Mouse (Mus musculus) heart, postnatal 0 days (tissue): ENCODE results near the gene Washc2. TPM values are rescaled to one million over a fixed set of nuclear protein-coding genes. Genes with fewer than 3 reads are reported as not detected.

Source experiments
- ATAC-seq: fragments of 200-750 bp; cut with Nextera tagmentation; 2 replicates; pipeline ENCODE4 v1.8.0; 2017; ENCODE audit warnings: low read depth, moderate number of reproducible peaks, moderate library complexity; ENCODE audit not compliant: insufficient read depth
- DNase-seq: peaks from one replicate; pipeline ENCODE4 v3.0.0-alpha.2; 2016; ENCODE audit warnings: low spot score
- H3K27ac ChIP-seq: fragments of 300-500 bp; sonication (generic); 2 replicates; pipeline ENCODE4 v1.5.1; 2014; ENCODE audit warnings: low read depth, mild to moderate bottlenecking
- H3K27me3 ChIP-seq: fragments of 300-500 bp; sonication (generic); 2 replicates; pipeline ENCODE4 v1.6.1; 2014; ENCODE audit warnings: low read length, mixed read lengths; ENCODE audit not compliant: control insufficient read depth, insufficient read depth
- H3K36me3 ChIP-seq: fragments of 300-500 bp; sonication (generic); replicated peaks from 2 replicates; pipeline ENCODE4 v1.6.1; 2014; ENCODE audit warnings: low read length, mixed read lengths; ENCODE audit not compliant: control insufficient read depth, insufficient read depth
- H3K4me1 ChIP-seq: fragments of 300-500 bp; sonication (generic); 2 replicates; pipeline ENCODE4 v1.6.1; 2014; ENCODE audit warnings: antibody characterized with exemption; ENCODE audit not compliant: control insufficient read depth, insufficient read depth
- H3K4me2 ChIP-seq: fragments of 300-500 bp; sonication (generic); 2 replicates; pipeline ENCODE4 v1.6.1; 2014; ENCODE audit warnings: low read depth, mild to moderate bottlenecking, low read length, moderate library complexity
- H3K4me3 ChIP-seq: fragments of 300-500 bp; sonication (generic); 2 replicates; pipeline ENCODE4 v1.5.1; 2014; ENCODE audit warnings: low read depth, low read length
- H3K9ac ChIP-seq: fragments of 300-500 bp; sonication (generic); replicated peaks from 2 replicates; pipeline ENCODE4 v1.6.1; 2014; ENCODE audit warnings: low read depth, low read length, mixed read lengths
- H3K9me3 ChIP-seq: fragments of 300-500 bp; sonication (generic); replicated peaks from 2 replicates; pipeline ENCODE4 v1.6.1; 2016; ENCODE audit warnings: low read length; ENCODE audit not compliant: control insufficient read depth
- CTCF ChIP-seq: IDR thresholded peaks from 2 replicates; pipeline ENCODE4 v1.5.1; 2016; ENCODE audit warnings: antibody characterized with exemption, control low read depth, low read depth
- EP300 ChIP-seq: IDR thresholded peaks from 2 replicates; pipeline ENCODE4 v1.6.1; 2016; ENCODE audit warnings: antibody characterized with exemption, low read depth
- WGBS: fragments of 180-500 bp; shearing (Covaris S2); extraction: QIAGEN DNeasy Blood & Tissue Kit; methylation state at CpG from one replicate; pipeline ENCODE4 v1.1.7; 2014; 5-methylcytosine and 5-hydroxymethylcytosine counted together
- polyA plus RNA-seq: library from polyadenylated mRNA; unstranded; fragments of >200 nt; fragmentation: Nextera tagmentation; extraction: Ambion mirVana; gene quantifications from 2 replicates; pipeline ENCODE4 v1.2.1, GENCODE M21; 2015
- total RNA-seq: library from RNA; depleted of rRNA; stranded (reverse); fragments of >200 nt; gene quantifications from 2 replicates; pipeline ENCODE4 v1.2.3, GENCODE M21; 2014; ENCODE audit warnings: low replicate concordance

Washc2 gene
- total and polyA plus RNA-seq, 2 experiments from 2014 or later: 30.3 to 57.1 TPM

GRCm38 (mm10) chr6:116264018-116264651 lies 56.3 kb downstream of the Washc2 start, which contains the start of gene Zfand4:
Zfand4 (plus strand) TSS chr6:116264222.
- DNase-seq: peak; percentile 91
- under 1% methylated on average over 60 of the region's 67 CpGs for WGBS

GRCm38 (mm10) chr6:116264836-116265235 lies 57.0 kb downstream of the Washc2 start:
- DNase-seq (no peak), ATAC-seq (no peak)
- Histone ChIP-seq H3K27me3 (no peaks in the 10 kb centered on the region), H3K9me3 (no peaks in the 10 kb centered on the region), H3K4me3 (peak overlapping the region; percentile 72; the same call in 1 of the 2 replicates), H3K27ac (no peak overlapping the region), H3K36me3 (peaks cover 24% of the 10 kb centered on the region), H3K4me1 (peaks cover 5% of the 10 kb centered on the region; the same call in 1 of the 2 replicates), H3K9ac (no peak overlapping the region), H3K4me2 (peak overlapping the region; percentile 97; the same call in 1 of the 2 replicates)
- TF ChIP-seq CTCF (no peak), EP300 (no peak)
- WGBS: 88% methylated on average over 11 of the region's 11 CpGs

More at GRCm38 (mm10) chr6:116264018-116264651, 56.3 kb downstream of the Washc2 start, which contains the start of gene Zfand4:
- Histone ChIP-seq H3K27me3 (no peaks in the 10 kb centered on the region), H3K4me1 (peaks cover 5% of the 10 kb centered on the region; the same call in 1 of the 2 replicates), H3K4me3 (peak within 1 kb of the TSS; percentile 72), H3K4me2 (peak within 1 kb of the TSS; percentile 97), H3K9me3 (no peaks in the 10 kb centered on the region), H3K9ac (peak within 1 kb of the TSS; percentile 68), H3K36me3 (peaks cover 28% of the 10 kb centered on the region), H3K27ac (no peak within 1 kb of the TSS)
- ATAC-seq: peak; percentile 98
- TF ChIP-seq EP300: no peak; the same call in 1 of the 2 replicates
- no peak for TF ChIP-seq CTCF

- Histone ChIP-seq H3K4me2 (no peak overlapping the region), H3K27me3 (no peaks in the 10 kb centered on the region), H3K4me1 (peaks cover 5% of the 10 kb centered on the region; the same call in 1 of the 2 replicates), H3K36me3 (peaks cover 20% of the 10 kb centered on the region), H3K27ac (no peak overlapping the region), H3K4me3 (no peak overlapping the region), H3K9me3 (no peaks in the 10 kb centered on the region), H3K9ac (no peak overlapping the region)
- DNase-seq (no peak), ATAC-seq (no peak)
- WGBS: 73% methylated on average over 4 of the region's 4 CpGs
- TF ChIP-seq EP300: no peak
- TF ChIP-seq CTCF: no peak
Observed at GRCm38 (mm10) chr6:116265603-116266002, 57.8 kb downstream of the Washc2 start.

GRCm38 (mm10) chr6:116266273-116267109 lies 58.7 kb downstream of the Washc2 start:
- TF ChIP-seq EP300: no peak
- no peak for TF ChIP-seq CTCF
- no peak overlapping the region; the same call in 1 of the 2 replicates for H3K9ac ChIP-seq
- DNase-seq (no peak), ATAC-seq (no peak)
- H3K36me3 ChIP-seq: peaks cover 12% of the 10 kb centered on the region
- no peaks in the 10 kb centered on the region for H3K27me3 ChIP-seq
- H3K27ac ChIP-seq: no peak overlapping the region
- H3K4me1 ChIP-seq: peaks cover 5% of the 10 kb centered on the region; the same call in 1 of the 2 replicates
- H3K9me3 ChIP-seq: no peaks in the 10 kb centered on the region
- no peak overlapping the region for H3K4me3 ChIP-seq
- WGBS: 35% methylated on average over 11 of the region's 11 CpGs
- peak overlapping the region; percentile 41 for H3K4me2 ChIP-seq

GRCm38 (mm10) chr6:116267110-116267423 lies 59.2 kb downstream of the Washc2 start:
- H3K36me3 ChIP-seq: peaks cover 7% of the 10 kb centered on the region
- no peaks in the 10 kb centered on the region for H3K27me3 ChIP-seq
- TF ChIP-seq EP300 (no peak), CTCF (no peak)
- no peak overlapping the region for H3K9ac ChIP-seq
- WGBS: 82% methylated on average over 1 of the region's 1 CpGs
- no peak overlapping the region for H3K27ac ChIP-seq
- ATAC-seq (no peak), DNase-seq (no peak)
- no peak overlapping the region for H3K4me2 ChIP-seq
- H3K9me3 ChIP-seq: no peaks in the 10 kb centered on the region
- H3K4me1 ChIP-seq: peaks cover 5% of the 10 kb centered on the region; the same call in 1 of the 2 replicates
- H3K4me3 ChIP-seq: no peak overlapping the region
